Mouse (Mus musculus): ENCODE data around the gene Ptprg.

The Ptprg gene

GRCm38 (mm10) chr14:12085078-12085477, 531.7 kb downstream of the Ptprg start:
- DNase-seq (ENCODE audit: low read depth, low spot score), result no peak

GRCm38 (mm10) chr14:12086167-12086566, 532.8 kb downstream of the Ptprg start:
- DNase-seq (ENCODE audit: low read depth, low spot score), result peak; percentile 32

- DNase-seq (ENCODE audit: low read depth, low spot score), result no peak
These were observed 536.6 kb downstream of the Ptprg start for GRCm38 (mm10) chr14:12089954-12090353.

- no peak for DNase-seq (ENCODE audit: low read depth, low spot score)
These were observed 538.4 kb downstream of the Ptprg start for GRCm38 (mm10) chr14:12091730-12092129.

- DNase-seq (ENCODE audit: low read depth, low spot score), result no peak
These were observed 546.3 kb downstream of the Ptprg start for GRCm38 (mm10) chr14:12099390-12100333.

- DNase-seq (ENCODE audit: low read depth, low spot score), result no peak
These were observed 549.3 kb downstream of the Ptprg start for GRCm38 (mm10) chr14:12102389-12103325.

- no peak for DNase-seq (ENCODE audit: low read depth, low spot score)
These were observed 551.2 kb downstream of the Ptprg start for GRCm38 (mm10) chr14:12104297-12105155.

- DNase-seq (ENCODE audit: low read depth, low spot score), result no peak
These were observed 551.8 kb downstream of the Ptprg start for GRCm38 (mm10) chr14:12105156-12105430.

- no peak for DNase-seq (ENCODE audit: low read depth, low spot score)
These were observed 552.3 kb downstream of the Ptprg start for GRCm38 (mm10) chr14:12105593-12105992.

GRCm38 (mm10) chr14:12107459-12107858, 554.1 kb downstream of the Ptprg start:
- no peak for DNase-seq (ENCODE audit: low read depth, low spot score)

GRCm38 (mm10) chr14:12107991-12108390, 554.7 kb downstream of the Ptprg start:
- no peak for DNase-seq (ENCODE audit: low read depth, low spot score)

- DNase-seq (ENCODE audit: low read depth, low spot score), result no peak
These were observed 559.2 kb downstream of the Ptprg start for GRCm38 (mm10) chr14:12112548-12113011.

GRCm38 (mm10) chr14:12113326-12113725, 560.0 kb downstream of the Ptprg start:
- no peak for DNase-seq (ENCODE audit: low read depth, low spot score)

- DNase-seq (ENCODE audit: low read depth, low spot score), result no peak
These were observed 560.7 kb downstream of the Ptprg start for GRCm38 (mm10) chr14:12114016-12114415.

- DNase-seq (ENCODE audit: low read depth, low spot score), result no peak
These were observed 565.9 kb downstream of the Ptprg start for GRCm38 (mm10) chr14:12119260-12119659.

- DNase-seq (ENCODE audit: low read depth, low spot score), result no peak
These were observed 568.6 kb downstream of the Ptprg start for GRCm38 (mm10) chr14:12121906-12122305.

- no peak for DNase-seq (ENCODE audit: low read depth, low spot score)
These were observed 571.4 kb downstream of the Ptprg start for GRCm38 (mm10) chr14:12124682-12125081.

- no peak for DNase-seq (ENCODE audit: low read depth, low spot score)
These were observed 574.6 kb downstream of the Ptprg start for GRCm38 (mm10) chr14:12127951-12128350.

- no peak for DNase-seq (ENCODE audit: low read depth, low spot score)
These were observed 578.8 kb downstream of the Ptprg start for GRCm38 (mm10) chr14:12132046-12132615.

GRCm38 (mm10) chr14:12133163-12133562, 579.8 kb downstream of the Ptprg start:
- no peak for DNase-seq (ENCODE audit: low read depth, low spot score)

- no peak for DNase-seq (ENCODE audit: low read depth, low spot score)
These were observed 581.2 kb downstream of the Ptprg start for GRCm38 (mm10) chr14:12134504-12134903.

Measured in brain, embryonic 18.5 days (tissue).